Mouse (Mus musculus): Measurements from ENCODE around the gene Ccdc149. TPM values are rescaled to one million over a fixed set of nuclear protein-coding genes. Genes with fewer than 3 reads are reported as not detected.

Ccdc149 gene
- total RNA-seq, 2 experiments from 2014 or later: not detected

DNA sequence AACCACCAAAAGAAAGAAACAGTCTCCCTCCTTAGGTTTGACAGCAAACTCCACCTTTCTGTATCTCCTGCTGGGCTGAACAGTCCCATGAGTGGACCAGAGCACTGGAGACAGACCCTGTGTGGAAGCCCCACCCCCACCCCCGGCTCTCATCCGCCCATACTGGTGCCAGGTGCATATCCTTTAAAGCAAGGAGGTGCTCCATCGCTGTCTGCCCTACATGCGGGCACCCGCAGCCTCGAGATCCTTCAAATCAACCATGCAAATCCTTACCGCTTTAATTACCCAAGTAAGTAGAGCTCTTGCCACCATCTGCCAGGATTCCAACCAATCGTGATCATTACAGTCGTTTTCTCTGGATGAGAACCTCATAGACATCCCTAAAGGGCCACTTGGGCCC lies 20.5 kb downstream of the Ccdc149 start:
- ATAC-seq (ENCODE audit: poor library complexity, severe bottlenecking): no peak

DNA sequence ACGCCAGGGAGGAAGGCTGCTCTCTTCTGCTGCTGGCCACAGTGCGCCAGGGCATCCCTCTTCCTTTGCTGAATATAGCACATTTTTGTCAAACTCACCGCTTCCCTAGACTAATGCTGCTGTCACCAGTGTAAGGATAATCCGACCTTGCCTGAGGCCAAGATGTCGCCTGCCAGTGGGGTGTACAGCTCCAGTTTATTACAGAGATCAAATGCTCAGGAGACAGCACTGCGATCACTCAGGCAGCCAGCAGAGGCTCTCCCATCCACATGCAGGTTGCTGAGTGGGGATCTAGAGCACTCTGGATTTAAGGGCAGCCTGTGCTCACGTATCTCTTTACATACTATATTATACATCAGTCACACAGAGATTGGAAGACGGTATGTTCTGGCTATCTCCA lies 22.1 kb downstream of the Ccdc149 start:
- ATAC-seq (ENCODE audit: poor library complexity, severe bottlenecking): no peak

DNA sequence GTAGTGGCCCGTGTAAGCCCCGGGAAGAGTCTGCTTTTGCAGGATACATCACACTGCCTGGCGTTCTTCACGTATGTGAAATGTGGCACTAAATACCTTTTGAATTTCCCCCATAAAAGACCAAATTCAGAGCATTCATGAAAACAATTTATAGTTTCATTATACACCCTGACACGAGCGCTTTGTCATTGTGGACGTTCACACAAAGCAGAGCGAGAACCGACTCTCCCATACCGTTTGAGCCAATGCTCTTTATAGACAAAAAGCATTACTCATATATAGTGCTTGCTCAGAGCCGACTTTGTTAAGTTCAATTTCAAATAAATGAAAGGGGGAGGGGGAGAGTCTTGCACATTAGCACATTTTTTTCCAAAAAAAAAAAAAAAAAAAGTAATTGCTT lies 31.0 kb downstream of the Ccdc149 start:
- ATAC-seq (ENCODE audit: poor library complexity, severe bottlenecking): no peak

DNA sequence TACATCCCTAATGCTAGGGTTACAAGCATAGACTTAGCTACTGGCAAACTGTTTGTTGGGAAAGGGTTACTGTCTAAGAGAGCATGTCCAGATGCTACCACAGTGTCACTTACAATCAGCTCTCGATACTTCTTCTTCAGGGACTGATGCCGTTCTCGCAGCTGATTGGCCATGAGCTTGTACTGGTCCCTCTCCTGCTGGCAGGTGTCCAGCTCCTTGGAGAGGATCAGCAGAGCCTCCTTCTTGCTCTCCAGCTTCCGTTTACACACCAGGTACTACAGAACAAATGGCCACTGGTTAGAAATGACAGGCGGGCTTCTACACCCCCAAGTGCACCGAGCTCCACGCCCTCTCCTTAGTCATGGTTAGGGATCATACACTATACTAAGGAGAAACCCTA lies 32.4 kb downstream of the Ccdc149 start:
- ATAC-seq (ENCODE audit: poor library complexity, severe bottlenecking): no peak

DNA sequence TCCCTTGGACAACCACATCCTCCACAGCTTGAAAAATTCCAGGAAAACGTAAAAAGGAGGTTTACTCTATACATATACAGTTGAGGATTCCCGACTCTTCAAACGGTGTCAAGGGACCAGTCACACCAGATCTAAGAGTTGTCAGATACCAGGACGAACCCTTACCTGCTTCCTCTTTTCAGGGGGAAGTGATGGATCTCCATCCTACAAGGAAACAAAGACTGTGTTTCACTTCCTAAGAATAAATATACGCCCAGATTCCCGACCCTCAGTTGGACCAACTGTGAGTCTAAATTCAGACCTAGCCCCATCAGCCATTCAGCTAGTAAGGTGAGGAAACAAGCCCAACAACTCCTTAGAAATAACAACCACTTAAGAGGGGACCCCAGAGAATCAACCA lies 35.8 kb downstream of the Ccdc149 start:
- ATAC-seq (ENCODE audit: poor library complexity, severe bottlenecking): peak; percentile 74

DNA sequence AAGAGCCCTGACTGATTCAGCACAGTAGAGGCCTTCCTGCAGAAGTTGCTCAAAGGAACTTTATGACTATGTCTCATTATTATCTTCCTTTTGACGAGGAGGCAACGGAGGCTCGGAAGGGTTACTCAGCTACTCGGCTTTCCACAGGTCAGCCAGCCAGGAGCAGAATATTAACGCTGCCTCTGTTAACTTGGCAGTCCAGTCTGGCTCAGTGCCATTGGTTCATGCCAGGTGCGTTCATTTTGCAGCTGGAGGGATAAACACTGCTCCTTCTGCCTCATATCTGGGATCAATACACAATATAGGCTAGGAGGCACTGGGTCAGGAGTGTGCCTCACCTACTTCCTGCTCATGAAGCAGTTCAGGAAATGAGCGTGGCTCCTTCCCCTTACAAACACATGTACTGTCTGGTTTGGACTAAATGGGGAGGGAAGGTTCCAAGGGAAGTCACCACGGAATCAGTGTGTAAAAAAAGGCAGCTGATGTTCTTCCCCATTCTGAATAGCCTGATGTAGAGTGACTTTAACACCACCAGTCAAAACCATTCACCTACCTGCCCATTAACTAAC lies 40.0 kb downstream of the Ccdc149 start:
- ATAC-seq (ENCODE audit: poor library complexity, severe bottlenecking): peak; percentile 23

DNA sequence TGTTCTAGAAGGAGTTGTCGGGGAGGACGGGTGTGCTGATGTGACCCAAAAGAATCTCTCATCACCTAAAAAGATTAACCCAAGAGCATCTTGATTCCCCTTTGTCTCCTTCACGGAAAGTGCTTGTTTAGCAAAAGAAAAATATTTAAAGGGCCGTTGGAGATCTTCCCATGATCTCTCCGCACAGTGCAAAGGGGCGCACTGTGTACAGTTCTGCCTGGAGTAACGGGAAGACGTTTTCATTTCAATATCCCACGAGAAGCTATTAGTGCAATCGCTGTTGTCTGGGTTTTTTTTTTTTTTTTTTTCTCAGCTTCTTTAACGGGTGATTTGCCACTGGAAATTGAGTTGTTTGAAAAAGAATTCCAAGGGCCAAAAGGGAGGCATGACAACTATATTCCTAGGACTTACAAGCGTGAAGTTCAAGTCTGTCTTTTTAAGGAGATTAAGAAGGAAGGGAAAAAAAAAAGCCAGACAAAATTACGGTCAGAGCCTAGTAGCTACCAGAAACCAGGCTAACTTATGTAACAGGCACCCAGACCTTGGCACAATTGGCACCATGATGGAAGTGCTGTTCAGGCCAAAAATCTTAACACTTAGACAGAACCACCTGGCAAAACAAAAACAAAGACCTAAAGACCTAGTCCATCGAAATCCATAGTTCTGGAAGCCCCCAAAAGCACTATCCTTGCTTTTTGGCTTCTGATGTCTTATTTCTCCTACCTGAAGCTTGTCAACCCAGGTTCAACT lies 41.4 kb downstream of the Ccdc149 start:
- no peak for ATAC-seq (ENCODE audit: poor library complexity, severe bottlenecking)

DNA sequence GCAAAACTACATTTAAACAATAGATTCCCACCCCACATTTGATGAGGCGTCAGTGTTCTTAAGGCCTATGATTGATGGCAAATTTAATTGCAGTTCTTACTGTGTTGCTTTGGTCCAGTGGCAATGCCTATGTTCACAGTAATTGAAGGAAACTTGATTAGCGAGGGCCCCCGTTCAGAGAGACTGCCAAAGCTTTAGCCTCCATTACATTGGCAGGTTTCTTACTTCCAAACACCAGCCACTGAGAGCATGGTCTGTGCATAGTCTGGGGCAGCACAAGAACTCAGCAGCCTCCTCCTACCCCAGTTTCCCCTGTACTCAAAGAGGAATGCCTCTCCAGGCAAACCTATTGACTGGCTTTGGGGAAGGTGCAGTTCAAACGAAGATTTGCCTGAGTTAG lies 42.7 kb downstream of the Ccdc149 start:
- ATAC-seq (ENCODE audit: poor library complexity, severe bottlenecking): no peak

DNA sequence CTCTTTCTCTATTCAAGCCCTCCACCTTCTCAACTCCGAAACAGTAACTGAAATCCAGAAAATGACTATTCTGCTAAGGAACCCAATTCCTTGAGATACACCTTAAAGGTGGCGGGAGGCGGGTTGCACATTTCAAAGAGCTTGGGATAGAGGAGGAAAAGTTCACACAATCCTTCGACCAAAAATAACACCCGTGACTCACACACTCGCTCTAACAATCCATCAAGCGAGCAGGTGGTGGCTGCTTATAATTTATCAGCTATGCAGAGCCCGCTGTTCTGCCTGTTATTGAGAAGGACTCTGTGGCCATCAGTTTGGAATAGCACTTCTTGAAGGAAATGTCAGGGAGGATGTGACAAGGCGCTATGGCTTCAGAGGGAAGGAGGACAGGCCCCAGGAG lies 45.5 kb downstream of the Ccdc149 start:
- no peak for ATAC-seq (ENCODE audit: poor library complexity, severe bottlenecking)

DNA sequence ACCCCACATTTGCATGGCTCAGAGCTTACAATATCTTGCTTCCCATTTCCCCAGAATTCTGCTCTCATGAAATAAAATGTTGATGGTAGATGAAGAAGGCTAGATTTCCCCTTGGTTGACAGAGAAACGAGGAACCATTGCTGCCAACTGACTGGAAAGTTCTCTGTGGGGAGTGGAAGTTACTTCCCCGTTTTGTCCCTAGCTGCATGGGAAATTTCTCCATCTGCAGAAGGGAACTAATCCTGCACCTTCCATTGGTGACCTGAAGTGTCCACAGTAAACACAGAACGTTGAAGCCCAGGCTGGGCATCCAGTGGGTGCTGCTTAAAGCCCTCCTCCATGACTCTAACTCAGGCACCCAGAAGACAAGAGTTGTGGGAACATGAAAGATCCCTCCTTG lies 47.4 kb downstream of the Ccdc149 start:
- peak; percentile 30; the same call in 1 of the 2 replicates for ATAC-seq (ENCODE audit: poor library complexity, severe bottlenecking)

DNA sequence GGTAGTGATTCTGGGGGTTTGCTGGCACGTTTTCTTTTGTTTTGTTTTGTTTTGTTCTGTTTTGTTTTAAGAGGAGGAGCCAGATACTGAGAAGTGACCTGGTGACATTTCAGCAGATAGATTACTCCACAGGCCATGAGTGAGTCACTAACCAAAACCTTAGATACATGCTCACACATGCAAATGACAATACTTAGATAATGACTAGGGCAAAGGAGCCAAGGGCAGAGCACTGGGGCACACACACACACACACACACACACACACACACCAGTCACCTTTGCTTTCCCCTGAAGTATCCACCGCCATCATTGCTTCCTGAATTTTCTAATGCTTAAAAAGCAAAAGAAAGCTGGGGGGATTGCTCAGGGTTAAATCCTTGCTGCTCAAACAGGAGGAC lies 54.8 kb downstream of the Ccdc149 start:
- ATAC-seq (ENCODE audit: poor library complexity, severe bottlenecking): no peak

DNA sequence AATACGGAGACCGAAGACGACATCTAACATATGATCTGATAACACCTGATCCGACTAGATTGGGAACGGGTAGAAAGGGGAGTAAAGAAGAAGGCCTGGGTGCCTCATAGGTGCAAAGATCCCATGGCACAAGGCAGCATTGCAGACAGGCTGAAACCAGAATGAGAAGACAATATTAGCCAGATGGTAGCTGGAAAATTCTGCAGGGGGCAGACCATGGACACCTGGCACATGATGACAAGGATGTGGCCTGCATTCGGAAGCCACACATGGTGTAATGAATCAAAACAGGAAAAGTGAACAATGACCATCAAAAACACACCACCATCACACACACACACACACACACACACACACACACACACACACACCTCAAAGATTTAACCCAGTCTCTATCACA lies 55.4 kb downstream of the Ccdc149 start:
- ATAC-seq (ENCODE audit: poor library complexity, severe bottlenecking): no peak

DNA sequence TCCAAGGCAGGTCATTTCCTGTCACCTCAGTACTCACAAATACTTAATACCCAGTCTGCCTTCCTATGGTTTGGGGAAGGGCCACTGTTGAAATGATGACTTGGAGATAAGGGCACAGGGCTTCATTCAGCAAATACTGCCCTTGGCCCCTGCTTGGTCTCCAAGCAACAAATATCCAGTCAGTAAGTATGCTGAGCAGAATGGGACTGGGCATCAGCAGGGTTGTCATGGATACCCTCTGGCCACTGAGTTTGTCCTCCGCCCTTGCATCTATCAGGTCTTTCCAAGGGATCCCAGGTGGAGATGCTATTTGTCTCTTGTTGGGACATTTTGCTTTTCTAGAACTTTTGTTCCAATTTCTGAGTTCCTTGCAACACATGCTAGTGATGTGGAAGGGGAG lies 56.1 kb downstream of the Ccdc149 start:
- no peak for ATAC-seq (ENCODE audit: poor library complexity, severe bottlenecking)

DNA sequence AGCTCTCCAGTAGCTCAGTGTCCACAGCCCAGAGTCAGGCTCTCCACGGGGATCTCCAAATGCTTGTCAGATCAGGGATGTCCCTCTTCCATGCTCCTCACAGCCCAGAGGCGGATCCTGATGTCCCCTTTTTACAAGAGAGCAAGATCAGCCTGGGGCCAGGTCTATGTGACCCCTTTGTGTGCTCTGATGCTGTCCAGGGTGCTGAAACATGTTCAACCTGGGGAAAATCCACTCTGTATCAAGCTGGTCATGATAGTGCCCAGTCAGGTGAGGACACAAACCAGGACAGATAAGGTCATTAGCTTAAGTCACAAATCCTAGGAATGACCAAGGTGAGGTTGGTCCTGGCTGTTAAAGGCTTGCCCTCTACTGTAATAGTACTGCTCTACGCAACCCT lies 59.8 kb downstream of the Ccdc149 start:
- no peak for ATAC-seq (ENCODE audit: poor library complexity, severe bottlenecking)

DNA sequence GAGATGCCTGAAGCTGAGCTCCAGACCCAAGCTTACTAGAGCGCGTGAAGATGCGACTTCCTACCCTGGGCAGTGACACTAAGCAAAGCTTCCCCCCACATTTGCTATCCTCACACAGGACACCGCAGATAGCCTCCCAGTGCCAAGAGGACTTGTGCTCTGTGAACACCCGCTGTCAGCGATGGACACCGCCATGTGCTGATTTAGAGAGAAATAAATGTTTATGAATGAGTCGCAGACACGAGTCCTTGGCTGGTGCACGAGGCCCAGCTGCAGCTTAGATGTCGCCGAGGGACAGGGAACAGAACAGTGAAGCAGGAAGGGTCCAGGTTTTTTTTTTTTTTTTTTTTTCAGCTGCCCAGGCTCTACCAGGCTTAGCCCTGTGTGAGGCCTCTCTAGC lies 61.1 kb downstream of the Ccdc149 start:
- ATAC-seq (ENCODE audit: poor library complexity, severe bottlenecking): no peak

DNA sequence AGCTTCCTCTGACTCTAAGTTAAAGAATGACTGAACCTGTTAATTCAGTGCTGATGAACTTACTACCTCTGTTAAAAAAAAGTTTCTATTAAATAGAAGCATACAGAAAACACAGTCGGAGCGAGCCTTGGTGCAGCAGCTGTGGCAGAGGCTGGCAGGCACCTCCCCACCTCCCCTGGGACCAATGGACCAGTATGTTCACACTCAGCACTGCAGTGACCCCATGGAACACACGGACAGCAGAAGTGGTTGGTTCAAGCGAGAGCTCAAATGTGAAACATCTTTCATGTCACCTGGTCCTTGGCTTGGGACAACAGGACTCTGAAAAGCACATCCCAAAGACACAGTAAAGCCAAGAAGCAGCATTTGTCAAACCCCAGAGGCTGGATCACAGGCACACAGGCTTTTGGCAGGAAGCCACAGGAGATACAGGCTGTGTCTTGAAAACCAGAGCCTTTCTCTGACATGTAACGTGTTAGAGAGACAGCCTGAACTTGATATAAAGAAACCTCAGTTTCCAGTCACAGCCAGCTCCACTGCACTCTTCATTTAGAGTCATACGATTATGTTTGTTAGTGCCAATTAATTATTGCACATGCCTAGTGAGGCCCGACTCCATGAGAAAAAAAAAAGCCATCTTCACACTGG lies 62.5 kb downstream of the Ccdc149 start:
- ATAC-seq (ENCODE audit: poor library complexity, severe bottlenecking): no peak

DNA sequence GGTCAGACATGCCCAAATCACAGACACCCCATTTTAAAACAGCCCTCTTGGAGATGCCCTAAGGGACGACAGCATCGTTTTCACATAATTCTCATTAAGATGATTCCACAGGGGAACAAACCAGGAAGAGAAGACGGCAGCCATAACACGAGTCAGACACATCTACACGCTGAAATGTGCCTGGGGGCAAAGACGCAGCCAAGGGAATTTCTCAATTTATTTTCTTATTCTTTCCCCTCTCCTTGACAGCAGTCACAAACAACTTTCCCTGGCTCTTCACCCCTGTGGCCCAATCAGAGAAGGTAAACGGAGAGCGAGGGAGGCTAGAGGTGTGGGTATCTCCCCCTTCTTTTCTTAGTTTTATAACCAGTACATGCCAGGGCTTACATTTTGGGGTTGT lies 66.9 kb downstream of the Ccdc149 start:
- no peak for ATAC-seq (ENCODE audit: poor library complexity, severe bottlenecking)

DNA sequence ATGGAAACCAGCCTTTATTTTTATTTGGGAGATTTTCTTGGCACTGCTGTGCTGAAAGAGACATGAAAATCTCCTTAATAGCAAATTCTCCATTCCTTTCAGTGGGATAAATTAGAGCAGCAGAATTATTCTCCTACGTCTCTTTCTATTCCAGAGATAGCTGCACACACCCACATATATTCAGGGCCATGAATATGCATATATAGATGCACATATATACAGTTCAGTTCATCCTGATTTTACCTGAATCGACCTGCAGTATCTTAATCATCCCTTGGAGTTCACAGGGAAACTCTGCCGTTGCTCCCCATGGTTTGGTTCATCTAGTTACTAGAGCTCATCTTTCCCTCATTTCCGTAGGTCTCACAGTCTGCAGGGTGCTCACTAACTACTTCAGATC lies 77.6 kb downstream of the Ccdc149 start:
- ATAC-seq (ENCODE audit: poor library complexity, severe bottlenecking): no peak

DNA sequence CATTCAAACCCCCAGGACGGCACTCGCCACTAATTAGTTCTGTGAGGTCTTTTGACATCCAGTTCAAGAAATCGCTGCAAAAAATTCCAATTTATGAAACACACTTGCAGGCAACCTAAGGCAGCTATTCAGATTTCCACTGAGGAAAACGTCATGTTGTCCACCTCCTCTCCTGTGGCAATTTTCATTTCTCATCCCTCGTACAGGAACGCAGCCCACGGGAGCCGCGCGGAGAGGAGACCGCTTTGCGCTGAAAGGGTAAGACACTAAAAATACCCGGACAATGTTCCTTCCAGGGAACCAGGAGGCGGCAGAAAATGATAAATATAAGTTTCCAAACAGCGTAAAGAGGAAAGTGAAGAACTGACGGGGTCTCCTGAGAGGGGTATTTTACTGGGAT lies 79.8 kb downstream of the Ccdc149 start:
- no peak for ATAC-seq (ENCODE audit: poor library complexity, severe bottlenecking)

DNA sequence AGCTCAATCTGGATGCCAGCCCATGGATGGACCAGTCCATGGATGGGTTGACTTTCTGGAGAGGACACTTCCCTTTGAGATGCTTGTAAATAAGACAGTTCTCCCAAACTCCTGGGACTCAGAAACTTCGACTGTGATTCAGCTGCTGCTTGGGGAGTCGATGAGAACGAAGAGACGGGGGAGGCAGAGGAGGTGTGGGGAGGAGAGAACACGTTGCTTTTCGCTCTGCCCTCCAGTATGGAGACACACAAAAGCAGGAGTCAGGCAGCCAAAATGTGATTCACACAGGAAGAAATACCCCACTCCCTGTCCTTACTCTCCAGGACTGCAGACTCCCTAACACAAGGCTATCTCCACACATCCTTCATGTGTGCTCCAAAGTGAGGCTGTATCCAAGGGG lies 80.9 kb downstream of the Ccdc149 start:
- no peak for ATAC-seq (ENCODE audit: poor library complexity, severe bottlenecking)

DNA sequence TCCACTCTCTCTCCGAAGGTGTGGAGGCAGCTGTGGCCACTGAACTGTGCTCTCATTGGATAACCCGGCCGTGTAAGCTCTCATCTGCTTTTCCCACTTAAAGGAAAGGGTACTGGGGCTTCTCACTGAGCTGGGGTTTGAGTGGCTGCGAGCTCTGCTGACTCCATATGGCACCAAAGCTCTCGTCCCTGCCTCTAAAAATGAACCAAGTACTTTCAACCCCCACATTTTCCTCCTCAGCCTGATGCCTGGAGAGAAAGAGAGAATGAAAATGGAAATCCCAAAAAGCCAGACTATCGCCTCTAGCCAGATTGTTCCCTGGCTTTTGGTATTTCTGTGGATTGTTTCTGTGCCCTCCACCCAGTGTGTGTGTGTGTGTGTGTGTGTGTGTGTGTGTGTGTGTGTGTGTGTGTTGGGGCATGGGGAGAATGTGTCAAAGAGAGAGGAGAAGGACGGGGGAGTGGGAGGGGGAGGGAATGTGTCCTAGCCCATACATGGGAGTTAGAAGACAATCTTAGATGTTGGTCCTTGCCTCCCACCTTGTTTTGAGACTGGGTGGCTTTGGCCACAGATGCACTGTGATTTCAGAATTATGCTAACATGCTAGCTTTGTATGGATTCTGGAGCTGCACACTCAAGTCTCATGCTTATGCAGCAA lies 83.1 kb downstream of the Ccdc149 start:
- ATAC-seq (ENCODE audit: poor library complexity, severe bottlenecking): no peak

DNA sequence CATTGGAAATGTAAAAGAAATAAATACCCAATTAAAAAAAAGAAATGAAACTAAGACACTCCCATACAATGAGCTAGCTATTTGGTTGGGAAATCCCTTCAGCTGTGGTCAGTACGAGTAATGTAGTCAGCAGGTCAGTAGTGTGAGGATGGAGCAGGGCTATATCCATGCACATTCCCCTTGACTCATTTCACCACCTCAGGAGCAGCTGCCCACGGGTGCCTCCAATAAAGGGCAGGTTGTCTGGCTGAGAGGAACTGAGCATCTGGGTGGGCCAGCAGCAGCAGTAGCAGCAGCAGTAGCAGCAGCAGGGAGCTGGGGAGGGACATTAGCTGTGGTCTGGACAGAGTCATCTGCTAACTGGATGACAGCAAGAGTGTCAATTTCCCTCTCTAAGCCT lies 85.3 kb downstream of the Ccdc149 start:
- ATAC-seq (ENCODE audit: poor library complexity, severe bottlenecking): peak; percentile 78

Measured in megakaryocyte, adult 5-6 weeks (primary cell).